Mouse (Mus musculus) liver, embryonic 16.5 days (tissue): Measurements from ENCODE around the gene Ccdc171. TPM values are rescaled to one million over a fixed set of nuclear protein-coding genes. Genes with fewer than 3 reads are reported as not detected.

Experiments
- ATAC-seq: fragments of 200-750 bp; cut with Nextera tagmentation; 2 replicates; pipeline ENCODE4 v1.8.0; 2017; ENCODE audit warnings: low read depth, mild to moderate bottlenecking, moderate number of reproducible peaks, moderate library complexity
- H3K27ac ChIP-seq: fragments of 300-500 bp; sonication (generic); 2 replicates; pipeline ENCODE4 v1.5.1; 2014; ENCODE audit warnings: mild to moderate bottlenecking, low read length
- H3K27me3 ChIP-seq: fragments of 300-500 bp; sonication (generic); 2 replicates; pipeline ENCODE4 v1.6.1; 2014; ENCODE audit warnings: low read depth, low read length, mixed read lengths; ENCODE audit not compliant: control insufficient read depth, insufficient read depth
- H3K36me3 ChIP-seq: fragments of 300-500 bp; sonication (generic); 2 replicates; pipeline ENCODE4 v1.6.1; 2014; ENCODE audit warnings: mild to moderate bottlenecking; ENCODE audit not compliant: control insufficient read depth, insufficient read depth
- H3K4me1 ChIP-seq: fragments of 300-500 bp; sonication (generic); 2 replicates; pipeline ENCODE4 v1.6.1; 2014; ENCODE audit warnings: low read depth, low read length, mixed read lengths; ENCODE audit not compliant: control insufficient read depth
- H3K4me2 ChIP-seq: fragments of 300-500 bp; sonication (generic); 2 replicates; pipeline ENCODE4 v1.6.1; 2014; ENCODE audit warnings: low read depth, low read length, mixed read lengths
- H3K4me3 ChIP-seq: fragments of 300-500 bp; sonication (generic); 2 replicates; pipeline ENCODE4 v1.5.1; 2014; ENCODE audit warnings: low read depth, mild to moderate bottlenecking, low read length
- H3K9ac ChIP-seq: fragments of 300-500 bp; sonication (generic); 2 replicates; pipeline ENCODE4 v1.6.1; 2014; ENCODE audit warnings: low read depth, low read length
- H3K9me3 ChIP-seq: fragments of 300-500 bp; sonication (generic); replicated peaks from 2 replicates; pipeline ENCODE4 v1.6.1; 2016; ENCODE audit warnings: low read length; ENCODE audit not compliant: control insufficient read depth
- WGBS: fragments of 180-500 bp; shearing (Covaris S2); extraction: QIAGEN DNeasy Blood & Tissue Kit; methylation state at CpG from one replicate; pipeline ENCODE4 v1.1.7; 2014; ENCODE audit not compliant: insufficient replicate concordance; 5-methylcytosine and 5-hydroxymethylcytosine counted together
- polyA plus RNA-seq: library from polyadenylated mRNA; unstranded; fragments of >200 nt; fragmentation: Nextera tagmentation; extraction: Ambion mirVana; gene quantifications from 2 replicates; pipeline ENCODE4 v1.2.1, GENCODE M21; 2015

Ccdc171 gene
- polyA plus RNA-seq, 1 experiment from 2014 or later, result 1.0 TPM

GRCm38 (mm10) chr4:83682866-83683265, 157.5 kb downstream of the Ccdc171 start:
- Histone ChIP-seq H3K4me3 (no peak overlapping the region), H3K4me1 (no peaks in the 10 kb centered on the region), H3K9ac (no peak overlapping the region), H3K9me3 (no peaks in the 10 kb centered on the region), H3K4me2 (no peak overlapping the region), H3K36me3 (no peaks in the 10 kb centered on the region), H3K27ac (no peak overlapping the region), H3K27me3 (no peaks in the 10 kb centered on the region)
- ATAC-seq, result no peak
- WGBS, result 69% methylated on average over 7 of the region's 7 CpGs

DNA sequence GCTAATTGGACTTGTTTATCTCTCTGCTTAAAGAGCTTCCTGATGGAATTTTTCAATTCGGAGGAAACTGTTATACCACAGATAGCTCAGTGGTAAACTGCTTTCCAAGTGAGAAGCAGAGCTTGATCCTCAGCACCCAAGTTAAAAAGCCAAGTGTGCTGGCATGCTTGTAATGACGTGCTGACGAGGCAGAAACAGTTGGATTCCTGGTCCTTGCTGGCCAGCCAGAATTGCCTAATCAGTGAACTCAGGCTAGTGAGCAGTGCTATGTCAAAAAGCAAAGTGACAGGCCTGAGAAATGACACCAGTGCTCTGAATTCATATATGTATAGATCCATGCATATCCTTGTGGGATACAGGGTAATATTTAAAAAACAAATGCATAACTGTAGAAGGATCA, 174.8 kb downstream of the Ccdc171 start:
- Histone ChIP-seq H3K4me3 (no peak overlapping the region), H3K27ac (no peak overlapping the region), H3K9ac (no peak overlapping the region), H3K4me2 (no peak overlapping the region), H3K36me3 (no peaks in the 10 kb centered on the region), H3K9me3 (no peaks in the 10 kb centered on the region), H3K27me3 (no peaks in the 10 kb centered on the region), H3K4me1 (no peaks in the 10 kb centered on the region)
- 38% methylated on average over 3 of the region's 3 CpGs for WGBS
- ATAC-seq, result no peak

GRCm38 (mm10) chr4:83716996-83717395, 191.7 kb downstream of the Ccdc171 start:
- H3K9ac ChIP-seq, result no peak overlapping the region
- H3K4me3 ChIP-seq, result no peak overlapping the region
- no peaks in the 10 kb centered on the region for H3K36me3 ChIP-seq
- H3K9me3 ChIP-seq, result no peaks in the 10 kb centered on the region
- no peaks in the 10 kb centered on the region for H3K27me3 ChIP-seq
- no peaks in the 10 kb centered on the region for H3K4me1 ChIP-seq
- no peak for ATAC-seq
- 70% methylated on average over 1 of the region's 1 CpGs for WGBS
- H3K4me2 ChIP-seq, result no peak overlapping the region
- H3K27ac ChIP-seq, result no peak overlapping the region

DNA sequence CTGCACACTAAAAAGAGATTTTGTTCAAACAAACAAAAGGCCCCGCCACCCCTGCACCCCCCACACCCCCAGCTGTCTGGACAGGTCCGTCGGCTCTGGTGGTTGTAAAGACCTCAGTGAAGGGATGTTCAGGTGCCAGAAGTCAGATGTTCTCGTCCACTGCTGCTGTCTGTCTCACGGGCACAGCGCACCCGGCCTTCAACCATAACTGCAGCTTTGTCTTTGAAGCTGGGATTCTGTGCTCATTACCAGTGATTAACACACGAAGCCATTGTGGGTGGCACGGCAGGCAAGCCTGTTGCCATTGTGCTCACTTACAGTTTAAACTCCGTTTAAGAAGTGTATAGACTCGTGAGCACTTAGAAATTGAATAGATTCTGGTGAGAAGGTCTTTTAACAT, 194.5 kb downstream of the Ccdc171 start:
- H3K9ac ChIP-seq, result no peak overlapping the region
- H3K27me3 ChIP-seq, result no peaks in the 10 kb centered on the region
- no peaks in the 10 kb centered on the region for H3K9me3 ChIP-seq
- H3K4me1 ChIP-seq, result no peaks in the 10 kb centered on the region
- no peaks in the 10 kb centered on the region for H3K36me3 ChIP-seq
- ATAC-seq, result no peak
- H3K4me2 ChIP-seq, result no peak overlapping the region
- H3K27ac ChIP-seq, result no peak overlapping the region
- WGBS, result 70% methylated on average over 11 of the region's 11 CpGs
- no peak overlapping the region for H3K4me3 ChIP-seq

DNA sequence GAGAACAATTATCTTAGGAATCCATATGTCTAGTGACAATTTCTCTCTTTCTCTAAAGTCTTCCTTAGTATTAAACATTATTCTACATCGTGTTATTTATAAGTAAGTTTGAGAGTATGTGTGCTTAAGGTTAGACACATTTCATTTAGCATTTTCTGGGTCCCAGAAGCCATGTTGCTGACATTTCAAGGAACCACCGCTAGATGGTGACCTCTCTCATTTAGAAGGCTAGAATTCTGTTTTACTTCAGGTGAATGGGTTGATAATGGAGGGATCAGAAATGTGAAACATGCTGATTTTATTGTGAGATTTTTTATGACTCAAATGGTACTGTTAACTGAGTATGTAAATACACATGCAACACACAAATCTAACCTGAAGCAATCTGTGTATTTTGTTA, 199.8 kb downstream of the Ccdc171 start:
- 8% methylated on average over 2 of the region's 2 CpGs for WGBS
- Histone ChIP-seq H3K4me3 (no peak overlapping the region), H3K4me2 (no peak overlapping the region), H3K27me3 (no peaks in the 10 kb centered on the region), H3K9me3 (no peaks in the 10 kb centered on the region), H3K27ac (no peak overlapping the region), H3K9ac (no peak overlapping the region), H3K4me1 (no peaks in the 10 kb centered on the region), H3K36me3 (no peaks in the 10 kb centered on the region)
- no peak for ATAC-seq

- Histone ChIP-seq H3K9me3 (no peaks in the 10 kb centered on the region), H3K9ac (no peak overlapping the region), H3K4me3 (no peak overlapping the region), H3K4me1 (no peaks in the 10 kb centered on the region), H3K27me3 (no peaks in the 10 kb centered on the region), H3K4me2 (no peak overlapping the region), H3K27ac (no peak overlapping the region), H3K36me3 (no peaks in the 10 kb centered on the region)
- 71% methylated on average over 9 of the region's 9 CpGs for WGBS
- no peak for ATAC-seq
These were observed 214.0 kb downstream of the Ccdc171 start for GRCm38 (mm10) chr4:83739137-83739890.

- H3K27me3 ChIP-seq, result no peaks in the 10 kb centered on the region
- H3K4me1 ChIP-seq, result no peaks in the 10 kb centered on the region
- H3K27ac ChIP-seq, result no peak overlapping the region
- ATAC-seq, result no peak
- no peaks in the 10 kb centered on the region for H3K9me3 ChIP-seq
- H3K36me3 ChIP-seq, result no peaks in the 10 kb centered on the region
- 46% methylated on average over 4 of the region's 4 CpGs for WGBS
- no peak overlapping the region for H3K4me3 ChIP-seq
- H3K9ac ChIP-seq, result no peak overlapping the region
- H3K4me2 ChIP-seq, result no peak overlapping the region
These were observed 214.5 kb downstream of the Ccdc171 start for GRCm38 (mm10) chr4:83739891-83740277.

DNA sequence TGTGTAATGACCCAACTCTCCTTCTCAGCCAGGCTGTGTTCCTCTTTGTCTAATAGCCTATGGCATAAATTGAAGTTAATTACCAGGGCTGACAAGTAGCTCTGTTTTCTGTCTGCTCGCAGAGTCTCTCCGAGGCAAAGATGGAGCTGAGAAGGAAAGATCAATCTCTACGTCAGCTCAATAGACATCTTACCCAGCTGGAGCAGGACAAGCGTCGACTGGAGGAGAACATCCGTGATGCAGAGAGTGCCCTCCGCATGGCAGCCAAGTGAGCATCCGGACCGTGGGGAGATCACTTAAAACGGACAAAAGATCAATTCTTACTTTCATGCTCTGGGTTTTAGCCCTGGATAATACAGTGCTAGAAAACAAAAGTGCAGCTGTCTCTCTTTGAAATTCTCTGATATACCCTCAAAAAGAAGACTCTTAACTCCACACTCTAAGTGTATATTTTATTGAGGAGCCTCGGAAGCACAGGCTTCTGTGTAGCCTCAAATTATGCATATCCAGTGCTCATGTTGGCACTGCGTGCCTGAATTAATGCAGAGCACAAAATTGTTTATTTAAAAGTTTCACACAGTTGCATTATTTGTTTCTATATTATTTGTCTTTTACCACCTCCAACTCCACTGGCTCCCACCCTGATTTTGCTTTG, 217.6 kb downstream of the Ccdc171 start:
- 73% methylated on average over 12 of the region's 12 CpGs for WGBS
- H3K27me3 ChIP-seq, result no peaks in the 10 kb centered on the region
- ATAC-seq, result no peak

DNA sequence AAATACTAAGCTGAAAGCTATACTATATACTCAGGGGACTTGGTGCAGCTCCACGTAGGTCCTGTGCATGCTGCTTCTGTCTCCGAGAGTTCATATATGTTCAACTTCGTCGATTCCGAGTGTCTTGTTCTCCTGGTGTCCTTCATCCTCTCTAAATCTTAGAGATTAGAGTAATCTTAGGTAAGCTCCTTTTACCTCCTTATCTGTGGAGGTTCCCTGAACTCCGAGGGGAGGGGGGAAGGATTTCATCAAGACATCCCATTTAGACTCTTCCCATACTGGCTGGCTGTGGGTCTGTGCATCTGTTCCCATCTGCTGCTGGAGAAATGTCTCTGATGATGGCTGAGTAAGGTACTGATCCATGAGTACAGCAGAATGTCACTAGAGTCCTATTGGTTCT, 249.8 kb downstream of the Ccdc171 start:
- WGBS, result 73% methylated on average over 6 of the region's 6 CpGs
- no peak overlapping the region for H3K4me2 ChIP-seq
- H3K4me1 ChIP-seq, result no peaks in the 10 kb centered on the region

More for the DNA sequence above, 217.6 kb downstream of the Ccdc171 start:
- Histone ChIP-seq H3K9me3 (no peaks in the 10 kb centered on the region), H3K4me2 (no peak overlapping the region), H3K27ac (no peak overlapping the region), H3K36me3 (no peaks in the 10 kb centered on the region), H3K4me1 (no peaks in the 10 kb centered on the region), H3K9ac (no peak overlapping the region), H3K4me3 (no peak overlapping the region)

More for the DNA sequence above, 249.8 kb downstream of the Ccdc171 start:
- no peaks in the 10 kb centered on the region for H3K27me3 ChIP-seq
- H3K4me3 ChIP-seq, result no peak overlapping the region
- no peaks in the 10 kb centered on the region for H3K36me3 ChIP-seq
- no peak overlapping the region for H3K27ac ChIP-seq
- H3K9me3 ChIP-seq, result no peaks in the 10 kb centered on the region
- ATAC-seq, result no peak
- no peak overlapping the region for H3K9ac ChIP-seq
